Mouse (Mus musculus) thymus, adult 2 months (tissue): ENCODE data around the gene Gadl1.

ENCODE experiments used
- CTCF ChIP-seq: fragments of 200-500 bp; IDR thresholded peaks from 2 replicates; pipeline ENCODE4 v1.5.1; 2012; ENCODE audit warnings: mild to moderate bottlenecking, control low read depth, low read length, moderate library complexity, borderline replicate concordance; ENCODE audit not compliant: control insufficient read depth, poor library complexity, insufficient read depth; ENCODE audit errors: extremely low read depth
- POLR2A ChIP-seq: fragments of 200-500 bp; IDR thresholded peaks from 2 replicates; pipeline ENCODE4 v1.6.1; 2012; ENCODE audit warnings: mild to moderate bottlenecking, low read length, control low read depth, moderate library complexity; ENCODE audit not compliant: control insufficient read depth, poor library complexity, insufficient read depth; ENCODE audit errors: extremely low read depth

- no peak for TF ChIP-seq CTCF
- TF ChIP-seq POLR2A: no peak
These were observed 56.9 kb downstream of the Gadl1 start for GRCm38 (mm10) chr9:115966116-115966515.
